Mouse (Mus musculus): Measurements from ENCODE around the gene Timm9. TPM values are rescaled to one million over a fixed set of nuclear protein-coding genes. Genes with fewer than 3 reads are reported as not detected.

Timm9 gene
- total and polyA plus RNA-seq, 3 experiments, result 77.3 to 127 (median 82.8) TPM

- Histone ChIP-seq H3K4me3 (replicated peaks in 1 of 3; ENCODE audit: low read depth in 2 of 3, low read length in 2 of 3, poor library complexity in 1 of 3) (no peak overlapping the region), H3K36me3 (replicated peaks in 1 of 2; ENCODE audit: control insufficient read depth in 1 of 2, insufficient read depth in 1 of 2, low read length in 1 of 2) (peaks cover 31 to 65% of the 10 kb centered on the region in 2 experiments)
- dilution Hi-C loops (cut with MboI; ENCODE audit: extremely low pct_ligation_motif_present, extremely low pct_unique_long_range_greater_than_20kb, low sequenced_read_pairs), result no loop called here
Observed at GRCm38 (mm10) chr12:71122731-71123130, 13.8 kb downstream of the Timm9 start.

GRCm38 (mm10) chr12:71116411-71116810 is 20.1 kb downstream of the Timm9 start:
- TF ChIP-seq USF2 (conservative IDR thresholded peaks at IDR 0.05; ENCODE audit: low read depth, low read length) (no peak), IRF4 (IDR thresholded peaks at IDR 0.05; ENCODE audit: low read depth, low read length) (no peak), ZMIZ1 (IDR thresholded peaks at IDR 0.05; ENCODE audit: low read depth, low read length) (no peak), CHD1 (IDR thresholded peaks at IDR 0.05; ENCODE audit: low read depth, low read length) (no peak), ZNF384 (IDR thresholded peaks at IDR 0.05; ENCODE audit: low read depth, low read length) (no peak), ZC3H11A (IDR thresholded peaks at IDR 0.05; ENCODE audit: low read depth, low read length) (no peak), JUND (conservative IDR thresholded peaks at IDR 0.05; ENCODE audit: low read depth, low read length) (no peak), E2F4 (IDR thresholded peaks at IDR 0.05; ENCODE audit: insufficient replicate concordance, low read depth, low read length) (no peak), ETS1 (conservative IDR thresholded peaks at IDR 0.05; ENCODE audit: low read depth, low read length) (no peak), SIN3A (IDR thresholded peaks at IDR 0.05; ENCODE audit: low read length) (no peak), RCOR1 (conservative IDR thresholded peaks at IDR 0.05; ENCODE audit: low read depth, low read length) (no peak), ELF1 (IDR thresholded peaks at IDR 0.05; ENCODE audit: low read depth, low read length) (no peak), POLR2AphosphoS2 (IDR thresholded peaks at IDR 0.05; ENCODE audit: low read depth, low read length) (no peak), RAD21 (IDR thresholded peaks at IDR 0.05; ENCODE audit: low read depth, low read length) (no peak)
- Histone ChIP-seq H3K9ac (ENCODE audit: insufficient read depth, low read depth) (no peak overlapping the region), H3K79me2 (replicated peaks; ENCODE audit: control insufficient read depth, extremely low read depth, insufficient read depth, poor library complexity, severe bottlenecking) (no peaks in the 10 kb centered on the region), H3K9me3 (replicated peaks; ENCODE audit: low read length) (no peaks in the 10 kb centered on the region), H3K4me2 (ENCODE audit: insufficient read depth, low read depth, poor library complexity, severe bottlenecking) (no peak overlapping the region), H3K4me3 (replicated peaks in 1 of 3; ENCODE audit: low read depth in 2 of 3, low read length in 2 of 3, poor library complexity in 1 of 3) (no peak overlapping the region), H3K36me3 (replicated peaks in 1 of 2; ENCODE audit: control insufficient read depth in 1 of 2, insufficient read depth in 1 of 2, low read length in 1 of 2) (peaks cover 0 to 10% of the 10 kb centered on the region in 2 experiments), H3K27me3 (replicated peaks) (no peaks in the 10 kb centered on the region), H3K27ac (ENCODE audit: insufficient read depth, low read depth) (no peak overlapping the region), H3K4me1 (ENCODE audit: control insufficient read depth in 1 of 2, insufficient read depth in 2 of 2) (peaks cover 6 to 13% of the 10 kb centered on the region in 2 experiments)
- dilution Hi-C loops (cut with MboI; ENCODE audit: extremely low pct_ligation_motif_present, extremely low pct_unique_long_range_greater_than_20kb, low sequenced_read_pairs) (no loop called here), in situ Hi-C loops (cut with MboI; ENCODE audit: low pct_ligation_motif_present, low pct_unique_long_range_greater_than_20kb, low sequenced_read_pairs) (no loop called here)
- DNase-seq (ENCODE audit: extremely low read depth), result no peak

More at GRCm38 (mm10) chr12:71122731-71123130, 13.8 kb downstream of the Timm9 start:
- TF ChIP-seq MAX (IDR thresholded peaks at IDR 0.05; ENCODE audit: low read length) (no peak), GABPA (IDR thresholded peaks at IDR 0.05; ENCODE audit: insufficient replicate concordance, low read depth, low read length) (no peak), EP300 (IDR thresholded peaks at IDR 0.05; ENCODE audit: low read length) (no peak), NELFE (IDR thresholded peaks at IDR 0.05; ENCODE audit: low read depth, low read length) (no peak), TBP (conservative IDR thresholded peaks at IDR 0.05; ENCODE audit: low read depth, low read length) (no peak), USF1 (IDR thresholded peaks at IDR 0.05; ENCODE audit: low read depth, low read length) (no peak), KAT2A (IDR thresholded peaks at IDR 0.05; ENCODE audit: insufficient replicate concordance, low read length) (no peak), CHD1 (IDR thresholded peaks at IDR 0.05; ENCODE audit: low read depth, low read length) (no peak), RCOR1 (conservative IDR thresholded peaks at IDR 0.05; ENCODE audit: low read depth, low read length) (no peak), PAX5 (IDR thresholded peaks at IDR 0.05; ENCODE audit: low read length) (no peak), HCFC1 (IDR thresholded peaks at IDR 0.05; ENCODE audit: low read depth, low read length) (no peak), MXI1 (IDR thresholded peaks at IDR 0.05; ENCODE audit: low read depth, low read length) (no peak), MAFK (IDR thresholded peaks at IDR 0.05; ENCODE audit: insufficient replicate concordance, low read length) (no peak), POLR2AphosphoS2 (IDR thresholded peaks at IDR 0.05; ENCODE audit: low read depth, low read length) (no peak)
- no peaks in the 10 kb centered on the region; a peak in 1 of 4 replicates for H3K4me1 ChIP-seq (ENCODE audit: control insufficient read depth in 1 of 2, insufficient read depth in 2 of 2)
- no peak overlapping the region for H3K4me2 ChIP-seq (ENCODE audit: insufficient read depth, low read depth, poor library complexity, severe bottlenecking)
- no peak overlapping the region for H3K9ac ChIP-seq (ENCODE audit: insufficient read depth, low read depth)
- DNase-seq (ENCODE audit: extremely low read depth), result no peak
- in situ Hi-C loops (cut with MboI; ENCODE audit: low pct_ligation_motif_present, low pct_unique_long_range_greater_than_20kb, low sequenced_read_pairs), result no loop called here
- no peaks in the 10 kb centered on the region for H3K9me3 ChIP-seq (replicated peaks; ENCODE audit: low read length)
- H3K27ac ChIP-seq (ENCODE audit: insufficient read depth, low read depth), result no peak overlapping the region
- H3K27me3 ChIP-seq (replicated peaks), result no peaks in the 10 kb centered on the region
- H3K79me2 ChIP-seq (replicated peaks; ENCODE audit: control insufficient read depth, extremely low read depth, insufficient read depth, poor library complexity, severe bottlenecking), result 0 out of 2 replicates have a peak, but pooled peaks cover 3% of the 10 kb centered on the region

Measured in CH12.LX (cell line).